Mouse (Mus musculus) lung, embryonic 16.5 days (tissue): Measurements from ENCODE around the gene Calr4. TPM values are rescaled to one million over a fixed set of nuclear protein-coding genes. Genes with fewer than 3 reads are reported as not detected.

Experiments
- ATAC-seq: fragments of 200-750 bp; cut with Nextera tagmentation; 2 replicates; pipeline ENCODE4 v1.8.0; 2017; ENCODE audit warnings: low read depth, mild to moderate bottlenecking, moderate library complexity
- H3K27ac ChIP-seq: fragments of 300-500 bp; sonication (generic); 2 replicates; pipeline ENCODE4 v1.5.1; 2014; ENCODE audit warnings: mild to moderate bottlenecking, control low read depth, low read length
- H3K27me3 ChIP-seq: fragments of 300-500 bp; sonication (generic); 2 replicates; pipeline ENCODE4 v1.6.1; 2014; ENCODE audit warnings: low read depth, low read length, mixed read lengths; ENCODE audit not compliant: control insufficient read depth, insufficient read depth
- H3K36me3 ChIP-seq: fragments of 300-500 bp; sonication (generic); 2 replicates; pipeline ENCODE4 v1.6.1; 2014; ENCODE audit warnings: low read length; ENCODE audit not compliant: control insufficient read depth, insufficient read depth
- H3K4me1 ChIP-seq: fragments of 300-500 bp; sonication (generic); replicated peaks from 2 replicates; pipeline ENCODE4 v1.6.1; 2014; ENCODE audit warnings: low read length, mixed read lengths; ENCODE audit not compliant: control insufficient read depth, insufficient read depth
- H3K4me2 ChIP-seq: fragments of 300-500 bp; sonication (generic); 2 replicates; pipeline ENCODE4 v1.6.1; 2014; ENCODE audit warnings: low read depth, low read length, control low read depth
- H3K4me3 ChIP-seq: fragments of 300-500 bp; sonication (generic); 2 replicates; pipeline ENCODE4 v1.5.1; 2014; ENCODE audit warnings: mild to moderate bottlenecking, low read length, control low read depth
- H3K9ac ChIP-seq: fragments of 300-500 bp; sonication (generic); 2 replicates; pipeline ENCODE4 v1.6.1; 2014; ENCODE audit warnings: low read length, control low read depth
- H3K9me3 ChIP-seq: fragments of 300-500 bp; sonication (generic); 2 replicates; pipeline ENCODE4 v1.6.1; 2016; ENCODE audit warnings: low read length; ENCODE audit not compliant: control insufficient read depth
- WGBS: fragments of 180-500 bp; shearing (Covaris S2); extraction: QIAGEN DNeasy Blood & Tissue Kit; methylation state at CpG from one replicate; pipeline ENCODE4 v1.1.7; 2014; 5-methylcytosine and 5-hydroxymethylcytosine counted together
- polyA plus RNA-seq: library from polyadenylated mRNA; unstranded; fragments of >200 nt; fragmentation: Nextera tagmentation; extraction: Ambion mirVana; gene quantifications from 2 replicates; pipeline ENCODE4 v1.2.1, GENCODE M21; 2015

Calr4 gene
- polyA plus RNA-seq, 1 experiment from 2014 or later: 0.18 TPM

DNA sequence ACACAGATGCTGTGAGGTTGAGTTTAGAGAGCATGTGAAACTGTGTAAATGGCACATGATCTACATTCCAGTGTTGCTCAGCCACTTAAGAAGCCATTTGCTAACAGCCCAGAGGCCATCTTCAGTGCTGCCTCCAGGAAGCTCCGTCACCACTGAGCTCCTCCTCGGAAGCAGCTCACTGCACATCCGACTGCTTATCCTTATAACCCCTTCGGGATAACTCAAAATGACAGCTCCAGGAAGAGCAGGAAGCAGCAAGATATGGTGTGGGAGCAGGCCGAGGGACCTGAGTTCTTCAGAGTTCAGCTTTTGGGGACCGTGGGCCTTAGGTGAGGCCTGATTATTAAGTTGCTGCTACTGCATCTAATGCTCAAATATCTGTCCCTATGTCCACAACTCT is 27.8 kb downstream of the Calr4 start:
- no peak for ATAC-seq
- Histone ChIP-seq H3K36me3 (no peaks in the 10 kb centered on the region), H3K27me3 (no peaks in the 10 kb centered on the region), H3K4me1 (no peaks in the 10 kb centered on the region; the same call in 1 of the 2 replicates), H3K9me3 (no peaks in the 10 kb centered on the region), H3K27ac (no peak overlapping the region), H3K4me3 (no peak overlapping the region), H3K4me2 (no peak overlapping the region), H3K9ac (no peak overlapping the region)
- WGBS: 39% methylated on average over 6 of the region's 6 CpGs

GRCm38 (mm10) chr4:109266056-109266455 is 31.8 kb downstream of the Calr4 start:
- no peaks in the 10 kb centered on the region; the same call in 1 of the 2 replicates for H3K4me1 ChIP-seq
- H3K9ac ChIP-seq: no peak overlapping the region
- H3K27me3 ChIP-seq: no peaks in the 10 kb centered on the region
- no peak overlapping the region for H3K4me3 ChIP-seq
- no peak overlapping the region for H3K4me2 ChIP-seq
- no peaks in the 10 kb centered on the region for H3K9me3 ChIP-seq
- 78% methylated on average over 3 of the region's 3 CpGs for WGBS
- ATAC-seq: no peak
- no peak overlapping the region for H3K27ac ChIP-seq
- no peaks in the 10 kb centered on the region for H3K36me3 ChIP-seq

DNA sequence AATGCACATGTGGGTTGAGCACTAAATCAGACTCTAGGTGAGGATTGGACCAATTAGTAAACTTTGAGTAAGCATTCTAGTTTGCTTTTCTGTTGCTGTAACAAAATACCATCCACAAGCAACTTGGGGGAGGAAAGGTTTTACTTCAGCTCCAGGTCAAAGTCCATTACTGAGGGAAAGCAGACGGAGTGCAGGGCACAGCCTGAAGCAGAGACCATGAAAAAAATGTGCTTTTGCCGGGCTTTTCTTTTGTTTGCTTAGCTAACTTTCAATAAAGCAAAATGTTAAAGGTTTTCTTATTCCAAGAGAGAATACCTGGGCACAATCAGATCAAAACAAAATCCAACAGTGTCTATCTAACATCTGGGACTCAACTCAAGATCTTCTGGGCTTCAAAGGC is 32.5 kb downstream of the Calr4 start:
- 51% methylated on average over 2 of the region's 2 CpGs for WGBS
- H3K9ac ChIP-seq: no peak overlapping the region
- H3K9me3 ChIP-seq: no peaks in the 10 kb centered on the region
- H3K27me3 ChIP-seq: no peaks in the 10 kb centered on the region
- no peak overlapping the region for H3K27ac ChIP-seq
- H3K4me2 ChIP-seq: no peak overlapping the region
- H3K36me3 ChIP-seq: no peaks in the 10 kb centered on the region
- no peak for ATAC-seq
- H3K4me3 ChIP-seq: no peak overlapping the region
- no peaks in the 10 kb centered on the region; the same call in 1 of the 2 replicates for H3K4me1 ChIP-seq

- ATAC-seq: no peak
- H3K4me2 ChIP-seq: no peak overlapping the region
- 80% methylated on average over 3 of the region's 3 CpGs for WGBS
These were observed 33.2 kb downstream of the Calr4 start for GRCm38 (mm10) chr4:109267452-109267851.

GRCm38 (mm10) chr4:109268903-109269302 is 34.6 kb downstream of the Calr4 start:
- Histone ChIP-seq H3K4me1 (no peaks in the 10 kb centered on the region), H3K9ac (no peak overlapping the region), H3K27me3 (no peaks in the 10 kb centered on the region), H3K36me3 (no peaks in the 10 kb centered on the region), H3K9me3 (no peaks in the 10 kb centered on the region), H3K4me2 (no peak overlapping the region), H3K27ac (no peak overlapping the region), H3K4me3 (no peak overlapping the region)
- no peak for ATAC-seq
- WGBS: 78% methylated on average over 3 of the region's 3 CpGs

More at GRCm38 (mm10) chr4:109267452-109267851, 33.2 kb downstream of the Calr4 start:
- Histone ChIP-seq H3K36me3 (no peaks in the 10 kb centered on the region), H3K4me3 (no peak overlapping the region), H3K9ac (no peak overlapping the region), H3K9me3 (no peaks in the 10 kb centered on the region), H3K27me3 (no peaks in the 10 kb centered on the region), H3K4me1 (no peaks in the 10 kb centered on the region), H3K27ac (no peak overlapping the region)

- no peak overlapping the region for H3K9ac ChIP-seq
- 90% methylated on average over 4 of the region's 4 CpGs for WGBS
- ATAC-seq: no peak
- H3K4me2 ChIP-seq: no peak overlapping the region
- H3K4me1 ChIP-seq: no peaks in the 10 kb centered on the region
- H3K4me3 ChIP-seq: no peak overlapping the region
- H3K9me3 ChIP-seq: no peaks in the 10 kb centered on the region
- no peaks in the 10 kb centered on the region for H3K36me3 ChIP-seq
- no peak overlapping the region for H3K27ac ChIP-seq
- H3K27me3 ChIP-seq: no peaks in the 10 kb centered on the region
These were observed 37.5 kb downstream of the Calr4 start for GRCm38 (mm10) chr4:109271803-109272202.

- H3K4me3 ChIP-seq: no peak overlapping the region
- ATAC-seq: no peak
- H3K9ac ChIP-seq: no peak overlapping the region
- no peaks in the 10 kb centered on the region for H3K36me3 ChIP-seq
- WGBS: 89% methylated on average over 2 of the region's 2 CpGs
- no peaks in the 10 kb centered on the region for H3K27me3 ChIP-seq
- H3K4me1 ChIP-seq: no peaks in the 10 kb centered on the region
- no peak overlapping the region for H3K27ac ChIP-seq
- H3K9me3 ChIP-seq: no peaks in the 10 kb centered on the region
- H3K4me2 ChIP-seq: no peak overlapping the region
These were observed 39.4 kb downstream of the Calr4 start for GRCm38 (mm10) chr4:109273586-109274240.

DNA sequence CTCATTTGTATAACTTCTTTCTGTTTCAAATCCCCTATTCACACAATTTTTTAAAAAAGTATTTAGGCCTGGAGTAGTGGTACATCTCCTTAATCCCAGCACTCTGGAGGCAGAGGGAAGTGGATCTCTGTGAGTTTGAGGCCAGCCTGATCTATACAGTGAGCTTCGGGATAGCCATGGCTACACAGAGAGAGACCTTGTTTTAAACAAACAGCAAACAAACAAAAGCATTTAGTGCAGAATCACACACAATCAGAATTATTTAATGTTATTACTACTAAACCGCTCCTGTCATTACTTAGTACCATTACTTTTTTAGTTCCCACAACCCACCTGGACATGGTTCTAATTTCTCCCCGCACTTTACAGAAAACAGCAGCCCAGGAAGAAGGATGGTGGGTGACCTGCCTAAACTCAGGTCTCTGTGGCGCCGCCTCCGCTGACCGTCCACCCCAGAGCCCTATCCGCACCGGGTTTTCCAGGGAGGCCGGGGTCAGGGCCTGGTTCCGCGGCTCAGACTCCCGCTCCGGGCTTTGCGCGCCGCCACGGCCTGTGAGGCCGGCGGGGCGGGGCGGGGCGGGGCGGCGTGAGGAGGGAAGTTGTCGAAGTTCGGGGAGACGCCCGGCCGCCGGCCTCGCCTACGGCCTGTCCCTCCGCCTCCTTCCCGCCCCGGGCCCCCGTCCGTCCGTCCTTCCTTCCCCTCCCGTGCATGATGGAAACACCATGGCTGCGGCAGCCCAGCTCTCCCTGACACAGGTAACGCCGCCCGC is 45.6 kb downstream of the Calr4 start, which contains the start of gene Eps15:
Gene Eps15 (plus strand): TSS at position 580 of the 770 bp plus-strand sequence.
- peak within 1 kb of the TSS; percentile 90 for H3K27ac ChIP-seq
- no peaks in the 10 kb centered on the region for H3K36me3 ChIP-seq
- H3K4me3 ChIP-seq: peak within 1 kb of the TSS; percentile 93
- H3K4me2 ChIP-seq: peak within 1 kb of the TSS; percentile 70
- ATAC-seq: peak; percentile 98
- H3K27me3 ChIP-seq: no peaks in the 10 kb centered on the region
- H3K9ac ChIP-seq: peak within 1 kb of the TSS; percentile 90
- 2% methylated on average over 39 of the region's 44 CpGs for WGBS
- no peaks in the 10 kb centered on the region for H3K9me3 ChIP-seq
- peaks cover 18% of the 10 kb centered on the region for H3K4me1 ChIP-seq

DNA sequence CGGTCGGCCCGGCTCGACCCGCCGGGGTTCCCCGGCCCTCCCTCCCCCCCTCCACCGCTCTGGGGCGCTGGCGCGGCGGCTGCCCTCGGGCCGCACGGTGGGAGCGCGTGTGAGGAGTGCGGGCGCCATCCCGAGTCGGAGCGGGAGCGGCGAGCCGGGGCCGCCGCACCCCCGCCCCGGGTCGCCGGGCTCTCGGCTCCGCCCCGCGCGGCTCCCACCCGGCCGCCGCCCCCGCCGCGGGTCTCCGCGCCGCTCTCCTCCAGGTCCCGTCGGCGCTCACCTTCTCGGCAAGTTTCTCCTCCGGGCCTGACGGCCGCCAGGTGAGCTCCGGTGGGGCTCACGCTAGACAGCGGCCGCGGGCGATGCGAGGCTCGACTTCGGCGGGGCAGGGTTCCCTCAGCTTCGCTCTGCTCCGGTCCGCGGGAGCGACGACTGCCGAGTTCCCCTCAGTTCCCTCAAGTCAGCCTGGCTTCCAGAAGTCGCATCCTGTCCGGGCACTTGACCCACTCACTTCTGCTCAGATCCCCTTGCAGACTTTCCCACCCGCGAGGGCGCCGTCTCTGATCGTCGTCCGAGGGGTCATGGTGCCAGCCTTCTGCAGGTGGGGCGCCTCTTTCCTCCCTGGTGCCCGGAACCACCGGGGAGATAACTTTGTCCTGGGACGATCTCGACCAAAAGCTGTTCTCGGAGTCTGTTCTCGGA is 46.3 kb downstream of the Calr4 start:
- peak overlapping the region; percentile 90 for H3K9ac ChIP-seq
- peaks cover 18% of the 10 kb centered on the region for H3K4me1 ChIP-seq
- under 1% methylated on average over 54 of the region's 85 CpGs for WGBS
- no peaks in the 10 kb centered on the region for H3K27me3 ChIP-seq
- ATAC-seq: peak; percentile 87
- no peaks in the 10 kb centered on the region for H3K9me3 ChIP-seq
- no peaks in the 10 kb centered on the region for H3K36me3 ChIP-seq
- peak overlapping the region; percentile 70 for H3K4me2 ChIP-seq
- H3K4me3 ChIP-seq: peak overlapping the region; percentile 93
- H3K27ac ChIP-seq: peak overlapping the region; percentile 90
